Mouse (Mus musculus) lung, embryonic 16.5 days (tissue): ENCODE results near the gene Trabd. TPM values are rescaled to one million over a fixed set of nuclear protein-coding genes. Genes with fewer than 3 reads are reported as not detected.

ENCODE experiments used
- ATAC-seq: fragments of 200-750 bp; cut with Nextera tagmentation; 2 replicates; pipeline ENCODE4 v1.8.0; 2017; ENCODE audit warnings: low read depth, mild to moderate bottlenecking, moderate library complexity
- H3K27ac ChIP-seq: fragments of 300-500 bp; sonication (generic); 2 replicates; pipeline ENCODE4 v1.5.1; 2014; ENCODE audit warnings: mild to moderate bottlenecking, control low read depth, low read length
- H3K27me3 ChIP-seq: fragments of 300-500 bp; sonication (generic); 2 replicates; pipeline ENCODE4 v1.6.1; 2014; ENCODE audit warnings: low read depth, low read length, mixed read lengths; ENCODE audit not compliant: control insufficient read depth, insufficient read depth
- H3K36me3 ChIP-seq: fragments of 300-500 bp; sonication (generic); 2 replicates; pipeline ENCODE4 v1.6.1; 2014; ENCODE audit warnings: low read length; ENCODE audit not compliant: control insufficient read depth, insufficient read depth
- H3K4me1 ChIP-seq: fragments of 300-500 bp; sonication (generic); replicated peaks from 2 replicates; pipeline ENCODE4 v1.6.1; 2014; ENCODE audit warnings: low read length, mixed read lengths; ENCODE audit not compliant: control insufficient read depth, insufficient read depth
- H3K4me2 ChIP-seq: fragments of 300-500 bp; sonication (generic); 2 replicates; pipeline ENCODE4 v1.6.1; 2014; ENCODE audit warnings: low read depth, low read length, control low read depth
- H3K4me3 ChIP-seq: fragments of 300-500 bp; sonication (generic); 2 replicates; pipeline ENCODE4 v1.5.1; 2014; ENCODE audit warnings: mild to moderate bottlenecking, low read length, control low read depth
- H3K9ac ChIP-seq: fragments of 300-500 bp; sonication (generic); 2 replicates; pipeline ENCODE4 v1.6.1; 2014; ENCODE audit warnings: low read length, control low read depth
- H3K9me3 ChIP-seq: fragments of 300-500 bp; sonication (generic); 2 replicates; pipeline ENCODE4 v1.6.1; 2016; ENCODE audit warnings: low read length; ENCODE audit not compliant: control insufficient read depth
- WGBS: fragments of 180-500 bp; shearing (Covaris S2); extraction: QIAGEN DNeasy Blood & Tissue Kit; methylation state at CpG from one replicate; pipeline ENCODE4 v1.1.7; 2014; 5-methylcytosine and 5-hydroxymethylcytosine counted together
- polyA plus RNA-seq: library from polyadenylated mRNA; unstranded; fragments of >200 nt; fragmentation: Nextera tagmentation; extraction: Ambion mirVana; gene quantifications from 2 replicates; pipeline ENCODE4 v1.2.1, GENCODE M21; 2015

The Trabd gene
- 48.9 and 50.2 TPM in 2 replicates for polyA plus RNA-seq

GRCm38 (mm10) chr15:89074613-89075477 is at the start of gene Trabd:
TSS of gene Trabd (plus strand) at chr15:89075124.
- Histone ChIP-seq H3K9me3 (no peaks in the 10 kb centered on the region), H3K4me1 (peaks cover 34% of the 10 kb centered on the region), H3K27me3 (no peaks in the 10 kb centered on the region), H3K27ac (peak within 1 kb of the TSS; percentile 90), H3K9ac (peak within 1 kb of the TSS; percentile 96), H3K4me3 (peak within 1 kb of the TSS; percentile 86), H3K36me3 (no peaks in the 10 kb centered on the region), H3K4me2 (peak within 1 kb of the TSS; percentile 93)
- no peak; the same call in 1 of the 2 replicates for ATAC-seq
- WGBS = 17% methylated on average over 11 of the region's 11 CpGs

GRCm38 (mm10) chr15:89044381-89044780 is 30.5 kb upstream of the Trabd start:
- H3K9me3 ChIP-seq = peaks cover 4% of the 10 kb centered on the region; the same call in 1 of the 2 replicates
- H3K27ac ChIP-seq = no peak overlapping the region
- 71% methylated on average over 5 of the region's 5 CpGs for WGBS
- no peak for ATAC-seq
- no peak overlapping the region for H3K4me2 ChIP-seq
- no peak overlapping the region for H3K4me3 ChIP-seq
- no peaks in the 10 kb centered on the region for H3K27me3 ChIP-seq
- no peaks in the 10 kb centered on the region for H3K4me1 ChIP-seq
- H3K36me3 ChIP-seq = no peaks in the 10 kb centered on the region
- H3K9ac ChIP-seq = no peak overlapping the region

GRCm38 (mm10) chr15:89046356-89046755 is 28.6 kb upstream of the Trabd start:
- H3K9me3 ChIP-seq = peaks cover 4% of the 10 kb centered on the region; the same call in 1 of the 2 replicates
- ATAC-seq = no peak
- WGBS = 71% methylated on average over 4 of the region's 4 CpGs

GRCm38 (mm10) chr15:89054666-89055065 is 20.3 kb upstream of the Trabd start:
- Histone ChIP-seq H3K9ac (no peak overlapping the region), H3K4me3 (no peak overlapping the region), H3K27me3 (peaks cover 18% of the 10 kb centered on the region), H3K4me1 (no peaks in the 10 kb centered on the region; the same call in 1 of the 2 replicates), H3K27ac (no peak overlapping the region), H3K36me3 (no peaks in the 10 kb centered on the region), H3K9me3 (no peaks in the 10 kb centered on the region), H3K4me2 (no peak overlapping the region)
- ATAC-seq = no peak
- WGBS = 86% methylated on average over 7 of the region's 7 CpGs

More at GRCm38 (mm10) chr15:89046356-89046755, 28.6 kb upstream of the Trabd start:
- Histone ChIP-seq H3K4me3 (no peak overlapping the region), H3K27me3 (no peaks in the 10 kb centered on the region), H3K36me3 (no peaks in the 10 kb centered on the region), H3K4me1 (no peaks in the 10 kb centered on the region), H3K4me2 (no peak overlapping the region), H3K9ac (no peak overlapping the region), H3K27ac (no peak overlapping the region)

GRCm38 (mm10) chr15:89058736-89059135 is 16.2 kb upstream of the Trabd start:
- ATAC-seq = no peak

GRCm38 (mm10) chr15:89059161-89059931 is 15.6 kb upstream of the Trabd start, which contains the start of gene Panx2:
TSS of gene Panx2 (plus strand) at chr15:89059734.
- Histone ChIP-seq H3K4me2 (peak within 1 kb of the TSS; percentile 86), H3K36me3 (no peaks in the 10 kb centered on the region), H3K9ac (peak within 1 kb of the TSS; percentile 61), H3K4me3 (peak within 1 kb of the TSS; percentile 51), H3K4me1 (no peaks in the 10 kb centered on the region; the same call in 1 of the 2 replicates), H3K9me3 (no peaks in the 10 kb centered on the region), H3K27ac (no peak within 1 kb of the TSS), H3K27me3 (peaks cover 36% of the 10 kb centered on the region)
- 0 out of 2 replicates have a peak, but pooled peaks have one; percentile 21 for ATAC-seq
- WGBS = under 1% methylated on average over 47 of the region's 57 CpGs

More at GRCm38 (mm10) chr15:89058736-89059135, 16.2 kb upstream of the Trabd start:
- H3K4me3 ChIP-seq = no peak overlapping the region
- no peaks in the 10 kb centered on the region for H3K9me3 ChIP-seq
- no peak overlapping the region for H3K9ac ChIP-seq
- H3K4me2 ChIP-seq = no peak overlapping the region
- 26% methylated on average over 6 of the region's 6 CpGs for WGBS
- H3K27me3 ChIP-seq = peaks cover 36% of the 10 kb centered on the region
- no peak overlapping the region for H3K27ac ChIP-seq
- no peaks in the 10 kb centered on the region; the same call in 1 of the 2 replicates for H3K4me1 ChIP-seq
- H3K36me3 ChIP-seq = no peaks in the 10 kb centered on the region

- Histone ChIP-seq H3K36me3 (no peaks in the 10 kb centered on the region), H3K9me3 (no peaks in the 10 kb centered on the region), H3K27me3 (peaks cover 36% of the 10 kb centered on the region), H3K4me3 (peak overlapping the region; percentile 51), H3K9ac (peak overlapping the region; percentile 61), H3K4me2 (peak overlapping the region; percentile 86), H3K27ac (no peak overlapping the region), H3K4me1 (no peaks in the 10 kb centered on the region; the same call in 1 of the 2 replicates)
- ATAC-seq = peak; percentile 29; the same call in 1 of the 2 replicates
- WGBS = under 1% methylated on average over 33 of the region's 48 CpGs
Measured at GRCm38 (mm10) chr15:89060032-89060681, 14.8 kb upstream of the Trabd start.

GRCm38 (mm10) chr15:89060811-89061460 is 14.0 kb upstream of the Trabd start:
- H3K36me3 ChIP-seq = no peaks in the 10 kb centered on the region
- no peaks in the 10 kb centered on the region; the same call in 1 of the 2 replicates for H3K4me1 ChIP-seq
- no peak overlapping the region for H3K4me3 ChIP-seq
- ATAC-seq = no peak
- no peak overlapping the region; the same call in 1 of the 2 replicates for H3K4me2 ChIP-seq
- no peak overlapping the region for H3K9ac ChIP-seq
- H3K27me3 ChIP-seq = peaks cover 37% of the 10 kb centered on the region
- 81% methylated on average over 12 of the region's 12 CpGs for WGBS
- H3K9me3 ChIP-seq = no peaks in the 10 kb centered on the region
- no peak overlapping the region for H3K27ac ChIP-seq
